Mouse (Mus musculus): Measurements from ENCODE around the gene Mapkap1.

The Mapkap1 gene

GRCm38 (mm10) chr2:34630445-34630844, 223.9 kb downstream of the Mapkap1 start:
- no peak for DNase-seq (ENCODE audit: low read depth, low spot score)

DNA sequence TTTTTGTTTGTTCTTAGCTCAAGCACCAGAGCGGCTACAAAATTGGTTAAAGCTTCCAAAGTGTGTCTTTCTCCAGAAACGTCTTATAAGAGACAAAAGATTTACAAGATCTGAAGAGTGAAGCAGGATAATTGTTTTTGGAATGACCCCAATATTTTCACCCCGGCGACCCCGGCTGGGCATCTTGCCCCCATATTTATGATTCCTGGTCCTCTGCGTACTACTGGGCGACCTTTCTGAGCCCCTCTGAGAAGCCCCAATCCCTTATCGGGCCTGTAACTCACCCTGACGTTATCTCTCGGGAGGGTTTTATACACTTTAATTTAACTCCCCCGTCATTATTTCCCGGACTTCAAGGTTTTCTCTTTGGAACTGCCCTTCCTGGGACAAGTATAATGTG, 225.5 kb downstream of the Mapkap1 start:
- no peak for DNase-seq (ENCODE audit: low read depth, low spot score)

DNA sequence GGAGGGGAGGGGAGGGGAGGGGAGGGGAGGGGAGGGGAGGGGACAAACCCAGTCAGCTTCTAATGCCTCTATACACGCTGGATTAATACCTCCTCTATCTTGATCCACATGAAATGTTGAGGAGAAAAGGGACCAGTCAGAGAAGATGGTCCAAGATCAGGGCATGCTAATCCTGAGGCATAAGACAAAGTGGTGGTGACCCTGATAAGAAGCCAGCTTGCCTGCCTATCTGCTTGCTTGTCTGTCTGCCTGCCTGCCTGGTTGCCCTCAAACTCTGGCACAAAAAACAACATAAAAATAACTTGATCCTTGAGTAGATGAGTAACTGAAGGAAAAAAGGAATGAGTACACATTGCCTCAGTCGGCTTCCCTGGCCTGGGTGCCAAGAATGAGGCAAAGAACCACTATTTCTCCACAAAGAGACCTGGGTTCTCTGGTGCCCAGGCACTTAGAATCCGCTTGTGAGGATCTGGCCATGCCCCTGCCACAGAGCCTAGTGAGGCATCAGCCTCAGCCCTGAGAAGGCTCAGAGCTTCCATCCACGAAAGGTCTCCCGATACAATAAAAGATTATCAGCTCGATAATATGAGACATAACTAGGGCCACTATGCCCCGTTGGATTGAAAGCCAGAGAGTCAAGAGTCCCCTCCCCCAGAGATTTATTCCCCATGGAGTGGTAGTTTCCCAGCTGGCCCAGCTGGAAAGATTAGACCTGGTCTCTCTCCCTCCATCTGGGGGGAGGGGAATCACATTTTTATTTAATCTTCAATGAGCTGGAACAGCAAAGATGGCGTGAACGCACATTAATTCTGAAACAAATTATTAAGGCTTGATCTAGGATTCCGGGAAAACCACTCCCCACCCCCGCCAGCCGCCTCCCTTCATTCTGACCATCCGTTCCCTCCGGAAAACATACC, 228.9 kb downstream of the Mapkap1 start:
- DNase-seq (ENCODE audit: low read depth, low spot score): no peak

DNA sequence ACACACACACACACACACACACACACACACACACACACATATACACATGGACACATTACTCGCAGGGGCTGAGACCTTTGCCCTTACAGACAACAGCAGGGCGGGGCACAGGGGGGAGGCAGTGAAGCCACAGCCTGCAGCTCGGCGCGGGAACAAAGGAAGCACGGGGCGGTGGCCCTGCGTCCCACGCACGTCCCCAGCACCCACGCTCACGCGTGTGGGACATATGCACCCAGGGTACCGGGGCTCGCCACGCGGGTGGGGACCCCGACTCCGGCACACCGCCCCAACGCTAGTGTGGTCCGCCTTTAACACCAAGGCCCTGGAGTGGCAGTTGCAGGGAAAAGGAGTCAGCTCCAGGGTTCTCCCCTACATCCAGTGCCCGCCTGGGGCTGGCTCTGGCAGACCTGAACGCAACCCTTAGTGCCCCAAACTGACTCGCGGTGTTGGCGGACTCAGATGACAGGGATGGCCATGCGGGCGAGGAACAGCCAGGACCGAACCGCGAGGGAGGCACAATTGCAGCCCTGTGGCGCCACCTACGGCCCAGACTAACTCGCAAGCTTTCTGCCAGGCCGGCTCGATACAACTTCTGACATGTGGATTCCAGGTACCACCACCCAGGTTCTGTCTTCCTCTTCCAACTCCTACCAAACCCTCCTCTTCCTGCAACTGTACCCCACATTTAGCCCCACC, 232.5 kb downstream of the Mapkap1 start:
- no peak for DNase-seq (ENCODE audit: low read depth, low spot score)

GRCm38 (mm10) chr2:34639725-34640124, 233.2 kb downstream of the Mapkap1 start:
- no peak for DNase-seq (ENCODE audit: low read depth, low spot score)

- peak; percentile 56 for DNase-seq (ENCODE audit: low read depth, low spot score)
Measured at GRCm38 (mm10) chr2:34642351-34642750, 235.8 kb downstream of the Mapkap1 start.

DNA sequence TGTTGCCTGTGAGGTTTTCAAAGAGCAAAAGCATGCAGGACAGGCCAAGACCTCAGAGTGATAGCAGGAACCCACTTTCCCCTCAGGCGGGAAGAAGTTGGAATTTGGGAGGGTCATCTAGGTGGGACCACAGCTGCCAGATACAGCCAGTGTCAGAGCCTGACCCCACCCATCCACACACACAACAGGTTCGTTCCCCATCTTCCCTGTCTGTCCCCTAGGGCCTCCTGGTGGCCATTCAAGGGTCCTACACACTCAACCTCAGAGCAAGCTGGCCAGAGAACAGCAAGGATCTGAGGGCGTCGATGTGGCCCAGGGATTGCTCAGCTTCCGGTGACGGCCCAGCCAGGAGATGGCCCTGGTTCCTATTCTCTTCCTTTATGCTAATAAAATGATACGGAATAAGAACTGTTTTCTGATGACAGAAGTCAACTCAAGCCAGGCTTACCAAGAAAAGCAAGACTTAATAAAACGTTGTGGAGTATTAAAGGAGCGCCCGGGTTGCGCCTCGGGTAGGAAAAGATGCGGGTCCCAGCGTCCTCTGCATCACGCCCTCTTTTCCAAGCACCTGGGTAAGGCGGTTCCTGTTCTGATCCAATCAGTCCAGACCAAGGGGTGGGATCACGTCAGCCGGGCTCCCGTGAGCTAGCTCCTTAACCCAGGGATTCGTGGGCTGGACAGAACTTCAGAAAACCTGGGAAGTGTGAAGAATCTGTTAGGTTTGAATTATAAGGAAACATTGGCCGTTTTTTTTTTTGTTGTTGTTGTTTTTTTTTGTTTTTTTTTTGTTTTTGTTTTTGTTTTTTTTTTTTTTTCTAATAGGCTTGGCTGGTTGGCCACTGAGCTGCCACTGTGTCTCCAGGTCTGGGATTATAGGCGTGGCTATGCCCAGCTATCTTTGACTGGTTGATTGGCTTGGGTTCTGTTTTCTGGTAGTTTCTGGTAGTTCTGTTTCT, 238.3 kb downstream of the Mapkap1 start:
- DNase-seq (ENCODE audit: low read depth, low spot score): peak; percentile 30

DNA sequence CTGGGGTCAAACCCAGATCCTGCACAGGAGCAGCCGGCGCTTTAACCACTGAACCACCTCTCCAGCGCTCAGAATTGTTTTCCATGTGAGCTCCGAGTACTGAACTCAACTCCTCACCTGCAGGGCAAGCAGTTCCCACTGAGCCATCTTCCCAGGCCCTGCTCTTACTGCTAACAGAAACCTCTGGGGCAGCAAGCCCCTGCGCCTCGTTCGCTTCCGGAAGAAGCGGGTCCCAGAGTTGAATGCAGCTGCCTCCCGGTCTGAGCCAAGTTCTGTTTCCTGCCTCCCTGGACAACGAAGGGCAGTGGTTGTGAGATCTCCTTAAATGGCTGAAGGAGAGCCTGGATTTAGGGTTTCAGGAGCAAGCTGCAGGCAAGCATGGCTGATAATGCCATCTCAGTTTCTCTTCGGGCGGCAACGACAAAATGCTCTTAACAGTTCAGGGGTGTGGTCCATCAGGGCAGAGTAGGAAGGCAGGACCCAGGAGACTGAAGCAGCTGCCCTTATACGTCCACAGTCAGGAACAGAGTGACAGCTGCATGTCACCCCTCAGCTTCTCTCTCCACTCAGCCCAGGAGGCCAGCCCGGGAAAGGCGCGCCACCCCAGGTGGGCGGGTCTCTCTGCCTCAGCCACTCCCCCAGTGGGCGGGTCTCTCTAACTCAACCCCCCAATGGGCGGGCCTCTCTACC, 239.4 kb downstream of the Mapkap1 start:
- peak; percentile 63 for DNase-seq (ENCODE audit: low read depth, low spot score)

GRCm38 (mm10) chr2:34646541-34646865, 239.9 kb downstream of the Mapkap1 start:
- no peak for DNase-seq (ENCODE audit: low read depth, low spot score)

DNA sequence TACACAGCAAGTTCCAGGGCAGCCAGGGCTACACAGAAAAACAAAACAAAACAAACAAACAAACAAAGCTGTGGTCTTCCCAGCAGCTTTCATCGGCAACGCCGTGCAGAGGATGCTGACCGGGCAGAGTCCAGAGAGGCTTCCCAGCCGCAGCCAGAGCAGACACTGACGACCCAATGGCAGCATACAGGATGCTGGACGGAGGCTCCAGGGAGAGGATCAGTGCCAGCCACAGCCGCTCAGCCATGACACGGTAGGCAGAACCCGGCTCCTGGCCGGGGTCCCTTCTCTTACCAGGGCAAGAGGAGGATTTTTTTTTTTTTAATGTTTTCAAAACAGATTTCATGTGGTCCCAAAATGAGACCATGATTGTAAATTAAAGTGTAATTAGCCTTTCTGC, 240.8 kb downstream of the Mapkap1 start:
- no peak for DNase-seq (ENCODE audit: low read depth, low spot score)

DNA sequence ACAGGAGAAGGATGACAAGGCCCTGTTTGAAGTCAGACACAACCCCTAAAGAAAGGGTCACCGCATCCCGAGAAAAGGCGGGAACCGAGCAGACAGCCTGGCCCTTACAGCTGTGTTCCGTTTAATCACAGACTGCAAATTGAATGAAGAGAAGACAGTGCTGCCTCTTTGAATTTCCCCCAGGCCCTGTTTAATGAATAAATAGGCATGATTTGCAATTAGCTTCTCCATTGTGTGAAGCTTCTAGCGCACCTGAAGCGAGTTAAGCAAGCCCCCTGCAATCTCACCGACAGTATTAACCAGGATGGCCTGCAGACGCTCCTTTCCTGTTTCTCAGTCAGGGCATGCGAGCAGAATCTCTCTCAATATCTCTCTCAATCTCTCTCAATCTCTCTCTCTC, 261.2 kb downstream of the Mapkap1 start:
- no peak for DNase-seq (ENCODE audit: low read depth, low spot score)

DNA sequence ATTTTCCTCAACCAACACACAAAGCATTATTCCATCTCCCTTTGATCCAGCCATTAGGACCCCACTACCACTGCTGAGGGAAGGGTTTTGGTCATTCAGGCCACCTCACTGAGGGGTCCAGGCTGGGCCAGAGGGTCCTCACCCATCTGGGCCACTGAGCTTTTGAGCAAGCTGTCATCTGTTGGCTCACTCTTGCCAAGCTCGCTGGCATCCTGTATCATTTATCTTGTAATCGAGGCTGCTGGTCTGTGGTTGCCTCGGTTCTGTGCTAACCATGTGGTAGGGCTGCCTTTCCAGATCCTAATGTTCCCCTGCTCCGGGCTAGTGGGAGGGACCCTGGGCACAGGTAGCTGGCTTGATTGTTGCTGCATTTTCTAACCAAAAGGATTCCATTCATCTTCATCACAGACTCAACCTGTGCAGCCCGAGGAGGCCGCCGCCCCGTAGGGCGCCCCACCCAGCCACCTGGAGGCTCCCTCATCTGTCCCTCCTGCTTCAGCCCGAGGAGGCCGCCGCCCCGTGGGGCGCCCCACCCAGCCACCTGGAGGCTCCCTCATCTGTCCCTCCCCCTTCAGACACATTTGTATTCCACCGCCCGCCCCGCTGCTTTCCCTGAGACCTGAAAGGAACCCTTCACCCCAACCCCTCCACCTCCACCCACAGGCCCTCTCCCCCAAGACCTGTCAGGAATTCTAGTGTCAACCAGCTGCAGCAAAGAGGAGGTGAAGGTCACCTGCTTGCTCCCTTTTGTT, 262.0 kb downstream of the Mapkap1 start:
- no peak for DNase-seq (ENCODE audit: low read depth, low spot score)

GRCm38 (mm10) chr2:34669203-34669746, 262.7 kb downstream of the Mapkap1 start:
- no peak for DNase-seq (ENCODE audit: low read depth, low spot score)

DNA sequence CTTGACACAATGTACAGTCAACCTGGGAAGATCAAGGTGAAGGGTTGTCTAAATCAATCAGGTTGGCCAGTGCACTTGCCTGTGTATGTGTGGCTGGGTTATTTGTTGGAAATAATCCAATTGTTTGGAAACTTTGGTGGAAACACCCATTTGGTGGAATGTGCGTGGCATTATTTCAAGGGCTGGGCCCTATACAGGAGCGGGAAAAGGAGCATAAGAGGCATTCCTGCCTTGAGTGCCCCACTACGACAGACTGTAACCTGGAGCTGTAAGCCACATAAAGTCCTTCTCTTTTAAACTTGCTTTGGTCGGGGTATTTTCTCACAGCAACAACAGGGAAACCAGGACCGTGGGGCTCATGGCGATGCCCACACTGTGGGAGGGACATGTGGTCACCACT, 263.9 kb downstream of the Mapkap1 start:
- DNase-seq (ENCODE audit: low read depth, low spot score): no peak

DNA sequence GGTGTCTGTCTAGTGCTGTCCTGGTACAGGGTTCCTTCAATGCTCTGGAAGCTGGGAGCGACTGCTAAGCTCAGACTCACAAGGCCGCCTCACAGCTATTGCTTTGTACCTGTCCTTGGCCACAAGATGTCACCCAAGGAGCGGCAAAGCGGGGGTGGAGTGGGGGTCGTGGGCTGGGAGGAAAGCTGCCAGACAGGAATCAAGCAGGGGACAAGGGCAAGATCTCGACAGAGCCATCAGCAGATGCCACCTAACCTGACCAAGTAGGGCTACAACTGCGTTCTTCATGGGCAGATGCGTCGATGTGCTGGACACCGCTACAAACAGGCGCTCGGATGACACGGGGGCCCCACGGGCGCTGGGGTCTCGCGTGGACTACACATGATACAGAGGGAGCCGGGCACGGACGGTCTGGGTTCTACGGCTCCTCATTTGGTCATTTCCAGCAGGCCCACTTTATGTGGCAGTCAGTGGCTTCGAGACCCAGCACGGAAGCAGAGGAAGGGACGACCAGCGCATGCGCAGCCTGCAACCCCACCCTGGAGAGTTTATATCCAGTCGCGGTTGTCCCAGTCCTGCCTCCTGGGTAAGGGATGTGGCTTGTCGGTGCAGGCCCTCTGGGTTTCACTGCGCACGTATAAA, 264.9 kb downstream of the Mapkap1 start:
- DNase-seq (ENCODE audit: low read depth, low spot score): no peak

DNA sequence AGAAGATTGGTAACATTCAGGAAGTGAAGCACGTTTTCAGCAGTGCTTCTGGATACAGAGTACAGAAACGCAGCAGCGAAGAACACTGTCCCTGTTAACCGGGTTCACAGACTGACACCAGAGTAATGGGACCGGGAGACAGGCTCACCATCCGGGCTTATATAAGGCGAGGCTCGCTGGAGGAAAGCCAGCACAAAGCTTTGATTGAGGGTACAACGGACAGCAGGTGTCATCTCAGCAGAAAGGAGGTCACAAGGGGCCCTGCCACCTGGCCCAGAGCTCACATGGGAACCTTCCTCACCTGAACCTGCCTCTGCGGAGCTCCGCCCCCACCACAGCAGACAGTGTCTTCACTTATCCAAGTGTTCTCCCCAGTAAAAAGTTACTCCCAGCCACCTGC, 267.3 kb downstream of the Mapkap1 start:
- no peak for DNase-seq (ENCODE audit: low read depth, low spot score)

Measured in c-Kit-negative CD71-positive TER-119-positive erythroid progenitor cells, embryonic 14.5 days (primary cell).